Mouse (Mus musculus): Measurements from ENCODE around the gene Snrnp25.
A peak's percentile ranks its signal among the peaks of the same experiment; 100 is the strongest.
"Not testable (repeated sequence)": the region's sequence is repeated elsewhere in the genome, so short reads cannot be mapped to it uniquely, and the experiment has no call there.

The Snrnp25 gene

DNA sequence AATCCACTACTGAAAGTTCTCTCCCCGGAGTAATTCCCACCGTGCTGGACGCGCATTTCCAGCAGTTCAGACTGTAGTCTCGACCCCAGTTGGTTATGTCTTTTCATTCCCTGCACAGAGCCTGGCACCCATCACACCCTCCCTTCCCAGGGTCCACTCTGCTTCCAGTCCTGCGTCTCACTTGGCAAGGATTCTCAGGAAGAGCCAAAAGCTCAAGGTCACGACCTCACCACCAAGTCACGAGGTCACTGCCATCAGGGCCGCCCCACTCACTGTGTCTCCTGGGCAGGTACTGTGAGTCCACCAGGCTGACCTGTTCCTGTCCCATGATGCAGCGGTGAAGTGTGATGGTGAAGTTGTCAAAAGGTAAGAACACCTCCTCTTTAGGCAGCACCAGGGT is 11.1 kb upstream of the Snrnp25 start:
- no peak for DNase-seq (ENCODE audit: low read depth in 2 of 2, low spot score in 2 of 2)

DNA sequence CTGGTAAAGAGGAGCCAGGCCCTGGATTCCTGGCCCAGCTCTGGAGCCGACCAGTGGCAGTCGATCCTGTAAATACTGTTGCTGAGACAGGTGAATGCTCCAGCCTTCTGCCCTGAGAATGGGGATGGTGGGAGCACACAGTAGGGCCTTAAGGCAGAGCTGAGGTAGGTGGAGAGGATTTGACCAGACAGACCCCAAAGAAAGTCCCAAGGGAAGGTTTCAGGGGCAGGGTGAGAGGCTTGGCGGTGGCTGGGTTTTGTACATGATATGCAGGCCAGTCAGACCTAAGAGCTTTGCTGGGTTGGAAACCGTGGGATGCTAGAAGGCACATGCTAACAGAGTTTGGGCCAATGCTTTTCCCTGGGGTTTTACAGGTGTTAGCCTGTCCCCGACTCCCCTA is 10.6 kb upstream of the Snrnp25 start:
- DNase-seq (ENCODE audit: low read depth in 2 of 2, low spot score in 2 of 2), result no peak

DNA sequence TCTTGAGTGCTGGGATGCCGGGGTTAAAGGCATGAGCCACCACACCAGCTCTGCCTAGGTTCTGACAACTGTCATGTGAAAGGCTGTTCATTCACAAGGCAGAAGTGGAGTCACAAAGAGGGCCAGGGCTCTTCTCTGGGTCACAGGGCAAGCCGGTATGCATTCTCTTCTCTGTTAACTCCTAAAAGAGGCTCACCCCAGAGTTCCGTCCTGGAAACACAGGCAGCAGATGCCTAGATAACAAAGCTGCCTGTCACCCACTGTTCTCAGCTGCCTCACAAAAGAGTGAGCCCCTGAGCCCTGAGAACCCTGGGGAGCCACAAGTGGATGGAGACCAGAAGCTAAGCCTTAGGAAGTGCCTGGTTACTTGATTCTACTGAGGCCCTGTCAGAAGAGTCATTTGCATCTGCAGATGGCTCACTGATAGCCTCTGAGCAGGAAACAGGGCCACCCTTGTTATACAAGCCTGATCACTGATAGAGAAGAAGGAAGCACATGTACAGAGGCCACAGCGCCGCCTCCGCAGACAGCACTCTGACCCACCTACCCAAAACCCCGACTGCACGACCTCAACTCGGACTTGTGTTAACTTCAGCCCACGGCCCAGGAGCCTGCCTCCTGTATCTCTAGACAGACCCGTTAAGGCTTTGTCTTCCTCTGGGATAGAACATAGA is 9.2 kb upstream of the Snrnp25 start:
- no peak for DNase-seq (ENCODE audit: low read depth in 2 of 2, low spot score in 2 of 2)

DNA sequence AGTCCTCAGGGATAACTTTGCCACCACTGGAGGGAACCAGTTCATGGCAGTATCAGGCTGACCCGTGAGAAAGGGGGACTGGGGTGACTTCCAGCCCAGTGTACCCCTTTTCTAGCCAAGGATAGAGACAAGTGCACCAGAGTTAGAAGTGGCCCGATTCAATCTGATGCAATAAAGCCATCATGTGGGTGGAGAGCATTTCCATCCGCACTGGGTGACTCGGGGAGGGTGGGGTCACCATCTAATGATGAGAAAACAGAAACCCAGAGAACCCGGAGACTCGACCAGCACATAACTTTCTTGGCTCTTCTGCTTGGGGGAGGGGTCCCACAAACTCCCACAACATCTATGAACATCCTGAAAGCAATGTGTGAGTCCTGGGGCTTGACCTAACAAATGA is 8.5 kb upstream of the Snrnp25 start:
- no peak for DNase-seq (ENCODE audit: low read depth in 2 of 2, low spot score in 2 of 2)

DNA sequence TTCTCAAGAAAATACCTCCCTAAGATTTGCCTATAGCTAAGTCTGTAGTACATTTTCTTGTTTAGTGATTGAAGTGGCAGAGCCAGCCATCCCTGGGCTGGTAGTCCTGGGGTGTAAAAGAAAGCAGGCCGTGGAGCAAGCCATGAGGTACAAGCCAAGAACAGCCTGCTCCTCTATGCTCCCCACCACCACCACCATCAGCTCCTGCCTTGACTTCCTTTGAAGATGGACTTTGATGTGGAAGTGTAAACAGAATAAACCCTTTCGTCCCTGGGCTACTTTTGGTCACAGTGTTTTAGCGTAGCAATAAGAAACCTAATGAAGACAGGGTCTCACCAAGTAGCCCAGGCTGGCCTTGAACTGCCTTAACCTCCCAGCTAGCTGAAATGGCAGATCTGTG is 7.4 kb upstream of the Snrnp25 start:
- no peak for DNase-seq (ENCODE audit: low read depth in 2 of 2, low spot score in 2 of 2)

DNA sequence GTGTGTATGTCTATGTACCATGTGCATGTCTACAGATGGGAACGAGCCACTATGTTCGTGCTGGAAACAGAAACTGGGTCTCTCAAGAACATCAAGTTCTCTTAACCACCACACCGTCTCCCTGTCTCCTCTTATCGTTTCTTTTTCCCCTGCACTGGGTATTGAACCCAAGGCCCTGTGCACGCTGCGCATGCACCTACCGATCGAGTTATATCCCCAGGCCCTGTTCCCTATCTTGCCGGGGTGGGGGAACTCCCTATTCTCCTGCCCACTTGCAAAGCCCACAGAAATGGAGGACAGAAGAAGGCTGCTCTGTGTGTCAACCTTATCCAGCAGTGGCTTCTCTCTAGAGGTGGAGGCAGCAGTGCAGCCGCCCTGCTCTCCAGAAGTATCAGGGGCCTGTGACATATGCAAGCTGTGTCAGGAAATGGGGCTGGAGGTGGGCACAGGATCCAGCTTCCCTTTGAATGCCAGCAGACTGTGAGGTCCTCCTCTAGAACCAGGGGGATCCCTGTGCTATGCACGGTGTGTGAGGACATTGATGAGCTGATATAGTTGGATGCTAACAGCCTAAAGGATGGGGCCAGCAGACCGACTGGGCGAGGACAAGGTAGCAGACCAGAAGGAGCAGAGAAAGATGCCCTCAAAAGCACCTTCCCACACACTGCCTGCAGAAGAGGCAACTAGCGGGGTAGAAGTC is 6.8 kb upstream of the Snrnp25 start:
- no peak for DNase-seq (ENCODE audit: low read depth in 2 of 2, low spot score in 2 of 2)

DNA sequence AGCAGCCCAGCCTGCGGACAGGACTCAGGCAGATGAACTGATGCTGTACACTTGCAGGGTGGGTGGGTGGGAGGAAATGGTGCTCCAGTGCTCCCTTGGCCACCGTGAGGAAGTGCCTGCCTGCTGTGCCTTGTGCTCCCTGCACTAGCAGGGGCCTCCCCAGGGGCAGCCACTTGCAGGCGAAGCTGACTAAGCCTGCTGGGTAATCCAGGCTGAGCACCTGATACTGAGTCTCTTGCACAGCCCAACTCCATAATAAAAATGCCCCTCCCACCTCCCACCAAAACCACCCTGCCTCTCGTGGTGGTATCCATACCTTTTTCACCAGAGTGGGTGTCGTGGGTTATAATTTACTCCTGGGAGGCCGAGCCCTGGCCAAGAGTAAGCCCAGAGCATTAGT is 6.0 kb upstream of the Snrnp25 start:
- DNase-seq (ENCODE audit: low read depth in 2 of 2, low spot score in 2 of 2), result no peak

DNA sequence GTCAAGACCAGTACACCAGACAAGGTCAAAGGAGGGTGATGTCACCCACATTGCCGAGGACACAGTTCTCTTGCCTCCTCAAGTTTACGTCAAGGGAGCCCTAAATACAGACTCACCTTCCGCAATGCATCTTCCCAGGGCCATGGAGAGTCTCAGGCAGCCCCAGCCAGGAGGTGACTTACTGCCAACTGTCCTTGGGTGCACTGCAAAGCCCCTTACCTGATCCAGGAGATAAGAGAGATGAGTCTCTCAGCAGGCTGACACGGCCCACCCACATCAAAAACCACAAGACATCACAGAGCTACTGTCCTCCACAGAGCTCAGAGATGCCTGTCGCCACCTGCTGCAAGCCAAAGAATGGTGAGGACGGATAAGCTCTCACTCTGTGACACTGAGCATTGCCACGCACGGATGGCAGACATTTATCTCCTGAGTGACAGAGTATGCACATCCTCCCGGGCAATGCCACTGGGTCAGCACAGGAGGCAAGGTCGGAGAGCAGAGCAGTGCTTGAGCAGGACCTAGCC is 5.1 kb upstream of the Snrnp25 start, which contains the start of gene Il9r:
Il9r (minus strand) TSS at position 205 of the 527 bp plus-strand sequence.
- DNase-seq (ENCODE audit: low read depth in 2 of 2, low spot score in 2 of 2), result peak; percentile 13 to 25

DNA sequence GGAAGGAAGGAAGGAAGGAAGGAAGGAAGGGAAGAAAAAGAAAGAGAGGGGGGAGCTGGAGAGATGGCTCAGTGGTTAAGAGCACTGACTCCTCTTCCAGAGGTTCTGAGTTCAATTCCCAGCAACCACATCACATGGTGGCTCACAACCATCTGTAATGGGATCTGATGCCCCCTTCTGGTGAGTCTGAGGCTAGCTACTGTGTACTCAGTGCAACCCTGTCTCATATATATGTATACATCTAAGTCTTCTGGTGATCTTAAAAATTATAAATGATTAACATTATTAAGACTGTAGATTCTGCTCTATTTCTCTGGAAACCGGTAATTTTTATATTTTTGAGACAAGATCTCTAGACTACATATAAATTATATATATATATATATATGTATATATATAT is 4.2 kb upstream of the Snrnp25 start:
- DNase-seq (ENCODE audit: low read depth in 2 of 2, low spot score in 2 of 2), result not testable (repeated sequence)

DNA sequence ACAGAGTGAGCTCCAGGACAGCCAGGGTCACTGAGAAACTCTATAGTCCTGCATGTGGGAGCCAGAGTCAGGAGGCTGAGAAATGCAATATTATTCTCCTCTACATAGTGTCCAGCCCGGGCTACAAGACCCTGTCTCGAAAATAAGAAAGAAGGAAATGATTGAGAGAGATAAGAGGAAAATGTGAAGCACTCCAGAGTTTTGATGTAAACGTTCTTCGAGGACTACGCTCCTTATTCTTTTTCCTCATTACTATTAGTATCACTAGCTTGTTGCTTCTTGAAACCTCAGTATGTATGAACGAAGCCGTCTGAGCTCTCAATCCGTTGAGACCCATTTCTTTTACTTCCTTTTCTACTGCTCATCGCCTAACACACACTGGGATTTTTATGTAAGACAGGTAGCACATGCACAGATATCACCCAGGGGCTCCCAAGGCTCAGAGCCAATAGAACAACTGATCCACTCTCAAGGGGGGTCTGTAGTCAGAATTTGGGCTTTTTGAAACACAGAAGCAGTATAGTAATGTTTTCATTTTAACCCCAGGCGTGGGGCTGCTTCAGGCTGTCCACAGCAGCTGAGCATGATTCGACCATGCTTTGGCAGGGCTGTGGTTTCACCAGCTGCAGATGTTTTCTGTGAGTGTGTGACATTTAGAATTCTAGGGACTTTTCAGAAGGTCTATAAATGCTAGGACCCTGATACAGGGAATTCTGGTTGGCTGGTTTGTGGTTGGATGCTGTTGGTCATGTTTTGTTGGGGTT is 3.1 kb upstream of the Snrnp25 start:
- no peak for DNase-seq (ENCODE audit: low read depth in 2 of 2, low spot score in 2 of 2)

DNA sequence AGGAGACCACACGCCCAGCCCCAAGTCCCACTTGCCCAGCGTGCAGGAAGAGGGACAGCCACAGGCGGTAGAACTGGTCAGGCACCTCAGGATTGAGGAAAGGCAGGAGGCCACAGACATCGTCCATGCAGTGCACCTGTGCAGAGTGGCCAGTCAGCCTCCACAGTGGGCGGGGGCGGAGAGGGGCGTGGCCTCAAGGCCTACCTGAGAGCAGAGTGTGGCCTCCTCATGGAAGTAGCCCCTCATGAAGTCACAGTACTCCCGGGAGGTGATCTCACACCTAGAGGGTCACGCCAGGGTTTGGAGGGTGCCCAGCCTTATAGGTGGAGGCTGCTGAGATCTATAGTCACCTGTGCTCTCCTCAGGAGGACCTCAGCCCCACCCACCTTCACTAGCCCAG is 5.4 kb downstream of the Snrnp25 start:
- DNase-seq (ENCODE audit: low read depth in 2 of 2, low spot score in 2 of 2), result no peak

DNA sequence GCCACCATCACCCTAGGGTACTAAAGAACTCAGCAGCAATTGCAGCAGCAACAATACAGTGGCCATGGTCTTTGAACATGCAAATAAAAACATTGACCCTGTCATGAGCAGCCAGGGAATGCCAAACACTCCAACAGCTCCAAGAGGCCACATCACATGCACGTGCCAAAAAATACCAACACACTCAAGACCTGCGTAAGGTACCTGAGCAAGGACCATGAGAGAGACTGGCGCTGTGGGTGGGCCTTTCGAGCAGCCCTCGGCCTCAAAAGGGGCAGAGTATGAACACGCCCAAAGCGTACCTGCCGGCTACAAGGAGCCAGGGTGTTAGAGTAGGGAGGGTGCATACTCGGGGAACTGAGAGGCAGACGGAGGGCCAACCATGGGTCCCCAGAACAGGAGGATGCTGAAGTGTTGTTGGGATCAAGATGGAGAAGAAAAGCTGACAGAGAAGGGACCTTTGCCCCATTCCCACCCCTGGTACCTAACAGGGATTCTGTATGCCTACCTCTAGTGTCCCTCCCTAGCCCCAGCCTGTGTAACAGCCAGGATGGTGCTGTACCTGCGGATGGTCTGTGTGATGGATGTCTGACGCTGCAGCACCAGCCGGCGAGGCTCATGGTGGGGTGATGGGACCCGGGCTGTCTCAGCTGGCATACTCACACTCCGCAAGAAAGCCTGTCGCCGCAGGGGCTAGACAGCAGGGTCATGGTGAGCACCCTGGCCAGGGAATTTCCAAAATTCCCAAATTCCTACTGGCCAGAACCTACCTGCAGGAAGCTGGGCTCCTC is 10.4 kb downstream of the Snrnp25 start:
- DNase-seq (ENCODE audit: low read depth in 2 of 2, low spot score in 2 of 2), result no peak

DNA sequence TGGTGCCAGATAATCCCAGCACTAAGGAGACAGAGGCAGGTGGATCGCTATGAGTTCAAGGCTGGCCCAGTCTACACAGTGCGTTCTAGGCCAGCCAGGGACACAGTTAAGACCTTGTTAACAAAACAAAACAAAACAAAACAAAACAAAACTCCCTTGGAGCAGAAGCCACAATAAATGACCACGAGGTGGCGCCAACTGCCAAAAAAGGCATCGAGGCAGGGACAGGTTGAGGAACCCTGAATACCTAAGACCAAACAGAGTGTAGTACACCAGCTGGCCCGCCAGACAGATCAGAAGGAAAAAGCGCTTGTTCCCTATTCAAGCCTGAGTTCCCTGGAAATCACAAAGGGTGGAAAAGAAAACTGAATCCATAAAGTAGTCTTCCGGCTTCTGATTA is 11.6 kb downstream of the Snrnp25 start:
- DNase-seq (ENCODE audit: low read depth in 2 of 2, low spot score in 2 of 2), result peak; percentile 61 to 70

DNA sequence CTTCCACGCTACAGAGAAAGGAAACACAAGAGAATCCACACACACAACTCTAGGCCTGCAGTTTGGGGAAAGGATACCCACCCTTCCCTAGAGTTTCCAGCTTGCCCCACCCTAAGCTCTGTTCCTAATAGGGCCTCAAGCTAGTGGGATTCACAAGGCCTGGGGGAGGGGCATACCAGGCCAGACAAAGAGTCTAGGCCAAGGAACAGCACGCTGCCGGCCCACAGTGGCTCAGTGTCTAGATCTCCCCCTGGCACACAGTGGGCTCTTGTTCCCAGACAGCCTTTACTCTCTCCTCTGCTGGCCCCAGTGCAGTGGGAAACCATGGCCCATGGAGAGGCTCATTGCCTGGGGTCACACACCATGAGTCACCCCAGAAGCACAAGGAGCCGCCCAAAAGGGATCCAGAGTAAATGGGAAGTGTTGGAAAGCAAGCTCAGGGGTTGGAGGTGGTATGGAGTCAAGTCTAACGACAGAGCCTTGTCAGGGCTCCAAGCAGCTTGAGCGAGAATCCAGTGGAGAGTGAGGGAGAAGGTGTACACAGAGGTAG is 13.4 kb downstream of the Snrnp25 start:
- DNase-seq (ENCODE audit: low read depth in 2 of 2, low spot score in 2 of 2), result no peak

DNA sequence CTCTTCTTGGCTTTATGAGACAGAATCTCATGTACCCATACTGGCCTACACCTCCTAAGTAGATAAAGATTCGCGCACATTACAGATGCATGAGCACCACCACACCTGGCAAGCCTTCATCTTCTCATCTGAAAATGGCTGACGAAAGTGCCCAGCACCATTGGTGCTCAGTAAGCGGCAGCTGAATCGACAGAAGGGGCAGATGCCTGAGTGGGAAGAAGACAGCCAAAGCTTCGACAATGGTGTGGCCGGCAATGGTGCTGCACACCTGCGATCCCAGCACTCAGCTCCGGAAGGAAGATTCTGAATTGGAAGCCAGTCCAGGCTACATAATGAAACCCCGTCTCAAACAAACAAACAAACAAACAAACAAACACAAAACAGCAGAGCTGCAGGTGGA is 14.1 kb downstream of the Snrnp25 start:
- no peak for DNase-seq (ENCODE audit: low read depth in 2 of 2, low spot score in 2 of 2)

DNA sequence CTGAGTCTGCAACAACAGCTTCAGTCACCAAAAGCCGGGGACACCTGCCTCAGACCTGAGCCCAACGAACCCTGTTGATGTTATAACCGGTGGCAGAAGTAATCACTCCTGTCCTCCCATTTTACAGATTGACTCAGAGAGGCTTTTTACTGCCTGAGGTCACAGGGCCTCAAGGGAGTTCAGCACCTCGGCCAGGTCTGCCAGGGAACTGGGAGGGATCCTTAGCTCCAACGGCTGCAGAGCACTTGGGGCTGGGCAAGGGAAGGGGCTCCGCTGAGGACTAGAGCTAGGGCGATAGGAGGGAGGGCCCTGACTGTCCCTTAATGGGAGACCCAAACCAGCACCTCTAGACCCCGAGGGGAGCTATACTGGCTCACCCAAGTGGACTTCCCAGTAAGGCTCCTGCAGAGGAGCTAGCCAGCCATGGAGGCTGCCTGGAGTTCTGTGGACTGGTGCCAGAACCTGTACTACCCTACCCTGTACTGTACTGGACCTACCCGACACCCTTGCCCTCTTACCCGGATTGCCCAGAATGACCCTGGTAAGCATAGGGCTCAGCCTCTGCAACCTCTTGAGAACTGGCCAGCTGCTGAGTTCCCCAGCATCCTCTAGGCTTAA is 15.5 kb downstream of the Snrnp25 start:
- DNase-seq (ENCODE audit: low read depth in 2 of 2, low spot score in 2 of 2), result no peak

DNA sequence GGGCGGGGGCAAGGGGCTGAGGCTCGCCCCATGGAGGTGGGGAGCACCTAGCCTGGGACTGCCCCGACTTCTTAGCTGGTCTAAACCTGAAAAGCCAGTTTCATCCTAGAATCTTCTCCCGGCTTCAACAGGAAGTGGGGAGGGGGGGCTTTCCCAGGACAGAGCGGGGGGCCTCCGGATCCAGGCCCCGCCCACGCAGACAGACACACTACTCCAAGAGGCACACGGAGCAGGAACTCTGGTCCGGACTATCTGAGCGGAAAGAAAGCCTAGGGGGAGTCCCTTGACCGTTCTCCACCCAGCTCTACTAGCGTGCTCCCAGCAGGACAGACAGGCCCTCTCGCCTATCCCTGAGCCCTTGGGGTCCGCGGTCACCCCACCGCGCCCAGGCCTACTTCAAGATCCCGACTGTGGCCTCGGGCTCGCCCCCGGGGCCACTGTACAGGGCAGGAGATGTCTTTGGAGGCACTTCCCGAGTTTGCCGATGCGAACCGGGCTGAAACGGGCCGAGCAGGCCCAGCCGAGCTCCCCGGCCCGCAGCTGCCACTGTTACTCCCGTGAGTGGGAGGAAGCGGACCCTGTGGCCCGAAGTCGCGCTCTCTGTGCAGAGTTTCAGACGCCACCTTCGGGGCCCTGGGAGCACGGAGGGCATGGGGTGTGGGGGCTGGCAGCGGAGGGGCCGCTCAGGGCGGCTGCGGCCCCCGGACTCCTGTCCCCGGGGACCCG is 16.2 kb downstream of the Snrnp25 start:
- DNase-seq (ENCODE audit: low read depth in 2 of 2, low spot score in 2 of 2), result no peak

DNA sequence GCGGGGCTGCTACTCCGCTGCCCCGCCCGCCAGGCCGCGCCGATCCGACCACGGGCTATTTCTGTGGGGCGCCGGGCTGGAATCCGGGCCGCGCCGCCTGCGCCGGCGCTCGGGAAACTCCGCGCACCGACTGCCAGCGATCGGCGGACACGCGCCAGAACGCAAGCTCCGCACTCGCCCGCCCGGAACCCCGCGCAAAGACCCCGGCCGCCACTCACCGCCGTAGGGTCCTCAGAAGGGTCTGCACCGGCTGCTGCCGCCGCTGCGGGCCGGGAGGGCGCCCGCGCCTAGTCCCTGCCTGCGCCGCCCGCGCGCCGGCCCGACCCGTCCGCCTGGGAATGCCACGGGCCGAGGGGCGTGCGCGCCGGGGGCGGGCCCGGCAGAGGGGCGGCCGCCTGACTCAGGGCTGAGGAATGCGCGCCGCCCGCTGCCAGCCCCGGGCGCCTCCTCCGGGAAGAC is 16.8 kb downstream of the Snrnp25 start, which contains the start of gene Rhbdf1:
Rhbdf1 (minus strand) TSS at position 350 of the 459 bp plus-strand sequence.
- DNase-seq (ENCODE audit: low read depth in 2 of 2, low spot score in 2 of 2), result no peak

DNA sequence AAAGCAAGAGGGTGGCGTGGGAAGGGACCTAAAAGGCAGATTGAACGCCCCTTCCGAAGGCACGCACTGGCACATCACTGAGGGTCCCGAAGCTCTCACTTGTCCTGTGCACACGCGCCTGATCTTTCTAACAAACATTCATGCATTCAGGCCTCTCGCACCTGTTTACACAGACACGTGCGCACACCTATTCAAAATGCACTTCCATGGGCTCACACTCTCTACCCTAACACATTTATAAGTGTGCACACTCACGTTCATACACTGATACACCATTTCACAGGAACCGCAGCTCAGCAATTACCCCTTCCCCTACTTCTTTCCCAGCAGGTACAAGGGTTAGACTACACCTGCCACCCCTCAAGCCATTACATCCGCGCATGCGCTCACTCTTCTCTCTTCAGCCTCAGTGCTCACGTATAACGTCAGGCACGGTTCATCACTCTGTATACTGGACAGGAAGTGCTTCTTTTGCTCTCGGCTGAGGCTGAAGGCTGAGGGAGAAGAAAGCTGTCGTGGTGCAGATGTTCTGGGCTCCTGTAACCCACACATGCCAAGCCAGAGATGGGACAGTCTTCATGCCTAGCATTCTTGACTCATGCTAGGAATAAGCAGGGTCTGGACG is 17.5 kb downstream of the Snrnp25 start:
- no peak for DNase-seq (ENCODE audit: low read depth in 2 of 2, low spot score in 2 of 2)
